Mouse (Mus musculus) CH12.LX (cell line): ENCODE data around the gene Abr. TPM values are rescaled to one million over a fixed set of nuclear protein-coding genes. Genes with fewer than 3 reads are reported as not detected.

Experiments
- DNase-seq: peaks from one replicate; pipeline ENCODE4 v3.0.0-alpha.2; 2013; ENCODE audit errors: extremely low read depth
- H3K27ac ChIP-seq: 2 replicates; pipeline ENCODE4 v1.5.1; 2012; ENCODE audit warnings: low read depth, mild to moderate bottlenecking, control low read depth, moderate library complexity; ENCODE audit not compliant: insufficient read depth
- H3K27me3 ChIP-seq: replicated peaks from 2 replicates; pipeline ENCODE3; 2012; ENCODE audit warnings: inconsistent platforms
- H3K36me3 ChIP-seq, 2 experiments: replicated peaks in 1 of 2; 2 replicates each; pipeline versions ENCODE3 to v1.6.1; 2012; ENCODE audit warnings: inconsistent platforms in 1 of 2, low read length in 1 of 2, mild to moderate bottlenecking in 1 of 2, mixed read lengths in 1 of 2, moderate library complexity in 1 of 2; ENCODE audit not compliant: control insufficient read depth in 1 of 2, insufficient read depth in 1 of 2
- H3K4me1 ChIP-seq, 2 experiments: 2 replicates each; pipeline ENCODE4 v1.6.1; 2012; ENCODE audit warnings: inconsistent platforms in 1 of 2, moderate library complexity in 1 of 2; ENCODE audit not compliant: insufficient read depth in 2 of 2, control insufficient read depth in 1 of 2
- H3K4me2 ChIP-seq: 2 replicates; pipeline ENCODE4 v1.6.1; 2012; ENCODE audit warnings: low read depth, mild to moderate bottlenecking, control low read depth; ENCODE audit not compliant: poor library complexity, insufficient read depth, severe bottlenecking
- H3K4me3 ChIP-seq, 3 experiments: fragments of 150-350 bp in 1 of 3; sonication (generic) in 1 of 3; replicated peaks in 1 of 3; 2 replicates each; pipeline versions ENCODE3 to v1.5.1; 2011 to 2012; ENCODE audit warnings: low read depth in 2 of 3, low read length in 2 of 3, mild to moderate bottlenecking in 2 of 3, moderate library complexity in 2 of 3, control low read depth in 1 of 3, improper control_type of control experiment in 1 of 3, inconsistent platforms in 1 of 3, mixed read lengths in 1 of 3; ENCODE audit not compliant: poor library complexity in 1 of 3
- H3K79me2 ChIP-seq: replicated peaks from 2 replicates; pipeline ENCODE4 v1.6.1; 2012; ENCODE audit warnings: mild to moderate bottlenecking, moderate library complexity; ENCODE audit not compliant: control insufficient read depth, poor library complexity, insufficient read depth, severe bottlenecking; ENCODE audit errors: extremely low read depth
- H3K9ac ChIP-seq: 2 replicates; pipeline ENCODE4 v1.6.1; 2012; ENCODE audit warnings: low read depth, mild to moderate bottlenecking, control low read depth, moderate library complexity; ENCODE audit not compliant: insufficient read depth
- H3K9me3 ChIP-seq: replicated peaks from 2 replicates; pipeline ENCODE3; 2012; ENCODE audit warnings: low read length, inconsistent platforms, mixed read lengths
- BHLHE40 ChIP-seq: IDR thresholded peaks from 2 replicates; pipeline ENCODE4 v1.6.1; 2011; ENCODE audit warnings: mild to moderate bottlenecking, low read depth, low read length, improper control_type of control experiment
- CHD1 ChIP-seq: IDR thresholded peaks from 2 replicates; pipeline ENCODE4 v1.6.1; 2012; ENCODE audit warnings: low read depth, low read length, improper control_type of control experiment, inconsistent platforms
- CHD2 ChIP-seq: IDR thresholded peaks from 2 replicates; pipeline ENCODE4 v1.6.1; 2011; ENCODE audit warnings: low read length, improper control_type of control experiment
- CTCF ChIP-seq, 2 experiments: IDR thresholded peaks in 1 of 2; conservative IDR thresholded peaks in 1 of 2; 2 replicates each; pipeline ENCODE4 v1.5.1; 2011 to 2012; ENCODE audit warnings: low read depth in 2 of 2, low read length in 2 of 2, improper control_type of control experiment in 1 of 2, inconsistent platforms in 1 of 2, mild to moderate bottlenecking in 1 of 2, moderate library complexity in 1 of 2
- E2F4 ChIP-seq: IDR thresholded peaks from 2 replicates; pipeline ENCODE4 v1.6.1; 2011; ENCODE audit warnings: low read depth, low read length, improper control_type of control experiment; ENCODE audit not compliant: insufficient replicate concordance
- ELF1 ChIP-seq: IDR thresholded peaks from 2 replicates; pipeline ENCODE4 v1.6.1; 2014; ENCODE audit warnings: low read depth, mild to moderate bottlenecking, inconsistent platforms, low read length, improper control_type of control experiment
- EP300 ChIP-seq: IDR thresholded peaks from 2 replicates; pipeline ENCODE4 v1.6.1; 2011; ENCODE audit warnings: low read length, improper control_type of control experiment
- ETS1 ChIP-seq: conservative IDR thresholded peaks from 2 replicates; pipeline ENCODE4 v1.6.1; 2012; ENCODE audit warnings: low read depth, mild to moderate bottlenecking, inconsistent platforms, low read length, improper control_type of control experiment, moderate library complexity
- GABPA ChIP-seq: IDR thresholded peaks from 2 replicates; pipeline ENCODE4 v1.6.1; 2012; ENCODE audit warnings: low read depth, low read length, improper control_type of control experiment, inconsistent platforms; ENCODE audit not compliant: insufficient replicate concordance
- HCFC1 ChIP-seq: IDR thresholded peaks from 2 replicates; pipeline ENCODE4 v1.6.1; 2012; ENCODE audit warnings: low read depth, mild to moderate bottlenecking, inconsistent platforms, low read length, improper control_type of control experiment
- IRF4 ChIP-seq: IDR thresholded peaks from 2 replicates; pipeline ENCODE4 v1.6.1; 2014; ENCODE audit warnings: low read depth, mild to moderate bottlenecking, inconsistent platforms, low read length, improper control_type of control experiment
- JUN ChIP-seq: IDR thresholded peaks from 2 replicates; pipeline ENCODE4 v1.6.1; 2011; ENCODE audit warnings: low read depth, mild to moderate bottlenecking, low read length, improper control_type of control experiment, moderate library complexity; ENCODE audit not compliant: insufficient read depth
- KAT2A ChIP-seq: IDR thresholded peaks from 2 replicates; pipeline ENCODE4 v1.6.1; 2012; ENCODE audit warnings: low read length, improper control_type of control experiment, inconsistent platforms; ENCODE audit not compliant: insufficient replicate concordance
- MAFK ChIP-seq: IDR thresholded peaks from 2 replicates; pipeline ENCODE4 v1.6.1; 2011; ENCODE audit warnings: low read length, improper control_type of control experiment; ENCODE audit not compliant: insufficient replicate concordance
- MAX ChIP-seq: IDR thresholded peaks from 2 replicates; pipeline ENCODE4 v1.6.1; 2011; ENCODE audit warnings: low read length, improper control_type of control experiment
- MAZ ChIP-seq: IDR thresholded peaks from 2 replicates; pipeline ENCODE4 v1.6.1; 2012; ENCODE audit warnings: low read depth, mild to moderate bottlenecking, inconsistent platforms, low read length, improper control_type of control experiment, moderate library complexity
- MEF2A ChIP-seq: IDR thresholded peaks from 2 replicates; pipeline ENCODE4 v1.6.1; 2014; ENCODE audit warnings: low read depth, mild to moderate bottlenecking, inconsistent platforms, low read length, improper control_type of control experiment, borderline replicate concordance
- MXI1 ChIP-seq: IDR thresholded peaks from 2 replicates; pipeline ENCODE4 v1.6.1; 2011; ENCODE audit warnings: mild to moderate bottlenecking, low read depth, low read length, improper control_type of control experiment
- MYC ChIP-seq: IDR thresholded peaks from 2 replicates; pipeline ENCODE4 v1.6.1; 2011; ENCODE audit warnings: low read depth, mild to moderate bottlenecking, improper control_type of control experiment, low read length
- POLR2A ChIP-seq: IDR thresholded peaks from 2 replicates; pipeline ENCODE4 v1.6.1; 2011; ENCODE audit warnings: low read depth, mild to moderate bottlenecking, improper control_type of control experiment, low read length
- RAD21 ChIP-seq: IDR thresholded peaks from 2 replicates; pipeline ENCODE4 v1.6.1; 2011; ENCODE audit warnings: low read depth, mild to moderate bottlenecking, low read length, improper control_type of control experiment, moderate library complexity
- RCOR1 ChIP-seq: conservative IDR thresholded peaks from 2 replicates; pipeline ENCODE4 v1.6.1; 2012; ENCODE audit warnings: low read depth, mild to moderate bottlenecking, inconsistent platforms, low read length, improper control_type of control experiment
- SIN3A ChIP-seq: IDR thresholded peaks from 2 replicates; pipeline ENCODE4 v1.6.1; 2012; ENCODE audit warnings: low read length, improper control_type of control experiment, inconsistent platforms
- TBP ChIP-seq: conservative IDR thresholded peaks from 2 replicates; pipeline ENCODE4 v1.6.1; 2011; ENCODE audit warnings: low read depth, low read length, improper control_type of control experiment
- TCF12 ChIP-seq: IDR thresholded peaks from 2 replicates; pipeline ENCODE4 v1.6.1; 2014; ENCODE audit warnings: low read depth, mild to moderate bottlenecking, inconsistent platforms, low read length, improper control_type of control experiment
- UBTF ChIP-seq: IDR thresholded peaks from 2 replicates; pipeline ENCODE4 v1.6.1; 2012; ENCODE audit warnings: low read depth, mild to moderate bottlenecking, inconsistent platforms, low read length, improper control_type of control experiment, moderate library complexity
- ZC3H11A ChIP-seq: IDR thresholded peaks from 2 replicates; pipeline ENCODE4 v1.6.1; 2012; ENCODE audit warnings: low read depth, mild to moderate bottlenecking, inconsistent platforms, low read length, improper control_type of control experiment
- dilution Hi-C: fragments of 300-500 bp; cut with MboI; formaldehyde crosslinking; loops from 2 replicates; pipeline ENCODE4 v1.14.3; 2020; ENCODE audit warnings: low sequenced_read_pairs; ENCODE audit not compliant: extremely low pct_unique_long_range_greater_than_20kb, extremely low pct_ligation_motif_present
- in situ Hi-C: fragments of 300-500 bp; cut with MboI; formaldehyde crosslinking; loops from 3 replicates; pipeline ENCODE4 v1.14.3; 2019; ENCODE audit warnings: low sequenced_read_pairs, low pct_ligation_motif_present, low pct_unique_long_range_greater_than_20kb, mixed read lengths
- polyA plus RNA-seq: library from polyadenylated mRNA; unstranded; fragments of >175 nt; gene quantifications from 2 replicates; pipeline ENCODE4 v1.2.1, GENCODE M21; 2012; ENCODE audit warnings: low read depth; ENCODE audit not compliant: insufficient read length
- total RNA-seq, 2 experiments: library from RNA; depleted of rRNA; stranded (reverse); fragments of 300-350 nt in 1 of 2; fragments of >200 nt in 1 of 2; gene quantifications; 2 replicates each; pipeline ENCODE4 v1.2.3; 2012 to 2014

Abr gene
- total and polyA plus RNA-seq, 3 experiments: 21.0 to 49.5 (median 37.4) TPM

DNA sequence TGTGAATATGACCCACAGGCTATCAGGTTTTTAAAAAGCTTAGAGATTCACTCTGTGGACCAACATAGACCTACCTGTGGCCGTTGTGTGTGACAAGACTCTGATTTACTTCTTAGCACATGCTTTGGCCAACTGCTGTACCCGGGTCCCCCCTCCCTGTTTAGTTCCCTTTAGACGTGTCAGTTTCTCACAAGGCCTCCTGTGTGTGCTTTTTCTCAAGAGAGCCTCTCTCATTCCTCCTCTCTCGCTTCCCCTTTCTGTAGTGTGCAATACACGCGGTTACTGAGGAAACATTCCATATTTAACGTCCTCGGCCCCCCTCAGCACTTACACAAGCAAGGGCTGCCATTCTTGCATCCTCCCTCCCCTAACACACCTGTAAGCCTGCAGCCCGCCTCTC lies 163.4 kb downstream of the Abr start:
- H3K79me2 ChIP-seq: no peaks in the 10 kb centered on the region
- dilution Hi-C loops: no loop called here
- no peak overlapping the region for H3K4me3 ChIP-seq
- H3K27ac ChIP-seq: peak overlapping the region; percentile 72
- H3K9ac ChIP-seq: no peak overlapping the region
- no peaks in the 10 kb centered on the region for H3K9me3 ChIP-seq
- DNase-seq: peak; percentile 92
- H3K4me2 ChIP-seq: peak overlapping the region; percentile 1
- TF ChIP-seq ZC3H11A (no peak), ELF1 (no peak), MYC (peak; percentile 98), IRF4 (peak; percentile 98), CHD1 (0 out of 2 replicates have a peak, but pooled peaks have one; percentile 51), EP300 (peak; percentile 96), RAD21 (no peak; the same call in none of the 2 replicates), CHD2 (peak; percentile 60; the same call in 1 of the 2 replicates), E2F4 (no peak), SIN3A (peak; percentile 89), MAX (peak; percentile 97), MAZ (peak; percentile 99), TBP (peak; percentile 58; the same call in 1 of the 2 replicates), TCF12 (peak; percentile 74), HCFC1 (no peak), JUN (peak; percentile 82), CTCF (conservative IDR thresholded peaks at IDR 0.05 in 1 of 2, IDR thresholded peaks at IDR 0.05 in 1 of 2; ENCODE audit: low read depth in 2 of 2, low read length in 2 of 2) (no peak), ETS1 (peak; percentile 98), GABPA (no peak), MXI1 (peak; percentile 89), MAFK (no peak), UBTF (no peak), BHLHE40 (peak; percentile 96), KAT2A (no peak), POLR2A (peak; percentile 39), RCOR1 (0 out of 2 replicates have a peak, but pooled peaks have one; percentile 63), MEF2A (peak; percentile 94)
- H3K4me1 ChIP-seq: peaks cover 45 to 72% of the 10 kb centered on the region in 2 experiments
- H3K36me3 ChIP-seq: peaks cover 37 to 70% of the 10 kb centered on the region in 2 experiments
- in situ Hi-C loops: loop anchor here (5.0 to 10.0 kb wide), 2 partner anchors 34 to 186 kb away; no protein-coding TSS in a partner anchor
- no peaks in the 10 kb centered on the region for H3K27me3 ChIP-seq
